Mouse (Mus musculus): Measurements from ENCODE around the gene Cand2. TPM values are rescaled to one million over a fixed set of nuclear protein-coding genes. Genes with fewer than 3 reads are reported as not detected.

Cand2 gene
- polyA plus RNA-seq (2012; rRNA removed): 3.0 and 3.1 TPM in 2 replicates

DNA sequence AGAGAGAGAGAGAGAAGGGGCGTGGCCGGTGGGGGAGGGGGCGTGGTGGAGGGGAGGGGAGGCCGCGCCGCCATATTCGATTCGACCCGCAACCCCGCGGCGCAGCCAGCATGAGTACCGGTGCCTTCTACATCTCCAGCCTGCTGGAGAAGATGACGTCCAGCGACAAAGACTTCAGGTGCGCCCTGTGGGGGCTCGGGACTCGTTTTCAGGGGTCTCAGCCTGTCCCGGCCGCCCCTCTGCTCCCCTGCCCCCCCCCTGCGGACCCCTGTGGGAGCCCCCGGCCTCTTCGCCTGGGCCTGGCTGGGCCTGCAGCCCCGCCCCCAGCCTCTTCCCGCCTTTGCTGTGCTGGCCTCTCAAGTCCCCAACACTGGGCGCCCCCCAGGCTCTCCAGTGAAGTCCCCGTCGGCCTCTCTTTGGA lies at the start of gene Cand2:
TSS of gene Cand2 (plus strand) at position 38 of the 421 bp plus-strand sequence.
- peak within 1 kb of the TSS; percentile 50 for H3K4me3 ChIP-seq (ENCODE audit: insufficient read depth, low read length)
- TF ChIP-seq CTCF (IDR thresholded peaks at IDR 0.05; ENCODE audit: extremely low read depth, insufficient read depth, low read length) (no peak), POLR2A (IDR thresholded peaks at IDR 0.05; ENCODE audit: extremely low read depth, insufficient read depth, low read length) (no peak)
- peaks cover 4% of the 10 kb centered on the region for H3K4me1 ChIP-seq (ENCODE audit: control insufficient read depth, insufficient read depth, low read length)
- no peak within 1 kb of the TSS for H3K27ac ChIP-seq (ENCODE audit: insufficient read depth, low read length)

GRCm38 (mm10) chr6:115727108-115727507 lies 47.2 kb upstream of the Cand2 start:
- Histone ChIP-seq H3K4me1 (ENCODE audit: control insufficient read depth, insufficient read depth, low read length) (no peaks in the 10 kb centered on the region), H3K4me3 (ENCODE audit: insufficient read depth, low read length) (no peak overlapping the region), H3K27ac (ENCODE audit: insufficient read depth, low read length) (no peak overlapping the region)
- no peak for TF ChIP-seq POLR2A (IDR thresholded peaks at IDR 0.05; ENCODE audit: extremely low read depth, insufficient read depth, low read length)
- TF ChIP-seq CTCF (IDR thresholded peaks at IDR 0.05; ENCODE audit: extremely low read depth, insufficient read depth, low read length): peak; percentile 58

- no peaks in the 10 kb centered on the region for H3K4me1 ChIP-seq (ENCODE audit: control insufficient read depth, insufficient read depth, low read length)
- no peak overlapping the region for H3K4me3 ChIP-seq (ENCODE audit: insufficient read depth, low read length)
- H3K27ac ChIP-seq (ENCODE audit: insufficient read depth, low read length): no peak overlapping the region
- no peak for TF ChIP-seq CTCF (IDR thresholded peaks at IDR 0.05; ENCODE audit: extremely low read depth, insufficient read depth, low read length)
These were observed 46.8 kb upstream of the Cand2 start for GRCm38 (mm10) chr6:115727570-115727969.

DNA sequence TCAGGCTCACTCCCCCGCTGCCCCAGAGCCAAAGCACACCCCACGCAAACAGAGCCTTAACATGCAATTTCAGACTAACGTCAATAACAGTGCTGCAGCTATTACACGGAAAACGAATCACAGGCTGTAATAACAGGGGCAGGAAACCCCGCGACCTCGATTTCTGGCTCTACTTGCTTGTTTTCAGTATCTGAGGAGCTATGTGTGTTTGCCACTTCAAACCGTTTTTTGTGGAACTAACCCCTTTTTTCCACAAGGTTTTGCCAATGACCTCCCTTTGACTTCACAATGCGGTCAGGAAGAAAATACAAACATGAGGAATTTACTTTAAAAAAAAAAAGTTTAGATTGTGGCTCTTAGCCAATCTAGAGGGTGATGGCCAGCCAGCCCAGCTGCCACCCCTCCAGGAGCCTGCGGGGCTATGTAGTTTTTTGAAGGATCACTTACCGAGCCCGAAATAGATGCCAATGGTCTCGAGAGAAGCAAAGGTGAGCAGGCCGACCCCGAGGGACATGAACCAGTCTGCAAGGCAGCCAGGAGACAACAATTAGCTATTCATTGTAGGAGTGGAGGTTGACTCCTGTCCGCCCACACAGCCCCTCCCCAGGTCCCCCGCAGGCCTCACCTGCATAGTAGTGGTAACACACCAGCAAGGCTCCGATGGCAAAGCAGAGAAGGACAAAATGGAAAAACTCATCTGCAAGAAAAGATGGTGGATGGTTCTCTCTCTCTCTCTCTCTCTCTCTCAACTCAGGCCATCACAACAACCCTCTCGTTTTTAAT lies 43.6 kb upstream of the Cand2 start:
- Histone ChIP-seq H3K4me3 (ENCODE audit: insufficient read depth, low read length) (no peak overlapping the region), H3K4me1 (ENCODE audit: control insufficient read depth, insufficient read depth, low read length) (no peaks in the 10 kb centered on the region), H3K27ac (ENCODE audit: insufficient read depth, low read length) (no peak overlapping the region)
- no peak for TF ChIP-seq POLR2A (IDR thresholded peaks at IDR 0.05; ENCODE audit: extremely low read depth, insufficient read depth, low read length)
- TF ChIP-seq CTCF (IDR thresholded peaks at IDR 0.05; ENCODE audit: extremely low read depth, insufficient read depth, low read length): no peak

GRCm38 (mm10) chr6:115732341-115732928 lies 41.9 kb upstream of the Cand2 start:
- H3K27ac ChIP-seq (ENCODE audit: insufficient read depth, low read length): no peak overlapping the region

GRCm38 (mm10) chr6:115734909-115735308 lies 39.4 kb upstream of the Cand2 start:
- Histone ChIP-seq H3K27ac (ENCODE audit: insufficient read depth, low read length) (no peak overlapping the region), H3K4me3 (ENCODE audit: insufficient read depth, low read length) (no peak overlapping the region), H3K4me1 (ENCODE audit: control insufficient read depth, insufficient read depth, low read length) (no peaks in the 10 kb centered on the region)
- TF ChIP-seq CTCF (IDR thresholded peaks at IDR 0.05; ENCODE audit: extremely low read depth, insufficient read depth, low read length): peak; percentile 26; the same call in 1 of the 2 replicates
- TF ChIP-seq POLR2A (IDR thresholded peaks at IDR 0.05; ENCODE audit: extremely low read depth, insufficient read depth, low read length): no peak

More at GRCm38 (mm10) chr6:115732341-115732928, 41.9 kb upstream of the Cand2 start:
- no peaks in the 10 kb centered on the region for H3K4me1 ChIP-seq (ENCODE audit: control insufficient read depth, insufficient read depth, low read length)
- TF ChIP-seq POLR2A (IDR thresholded peaks at IDR 0.05; ENCODE audit: extremely low read depth, insufficient read depth, low read length) (no peak), CTCF (IDR thresholded peaks at IDR 0.05; ENCODE audit: extremely low read depth, insufficient read depth, low read length) (no peak)
- H3K4me3 ChIP-seq (ENCODE audit: insufficient read depth, low read length): no peak overlapping the region

DNA sequence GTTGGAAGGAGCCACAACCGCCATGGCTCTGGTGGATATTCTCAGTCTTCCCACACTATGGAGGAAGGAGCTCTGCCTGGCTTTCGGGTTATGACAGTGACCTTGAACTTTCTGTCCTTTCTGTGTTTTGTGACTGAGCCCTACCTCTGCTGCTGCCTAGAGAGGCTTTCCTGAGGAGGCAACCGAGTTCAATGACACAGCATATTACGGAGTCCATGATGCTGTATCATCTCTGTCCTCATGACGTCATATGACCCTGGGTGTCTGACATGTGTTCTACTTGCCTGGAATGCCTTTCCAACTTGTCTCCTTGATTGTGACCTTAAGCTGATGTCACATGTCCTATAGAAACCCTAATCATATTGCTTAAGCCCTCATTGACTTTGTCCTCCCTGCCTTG lies 35.3 kb upstream of the Cand2 start:
- Histone ChIP-seq H3K27ac (ENCODE audit: insufficient read depth, low read length) (no peak overlapping the region), H3K4me3 (ENCODE audit: insufficient read depth, low read length) (no peak overlapping the region), H3K4me1 (ENCODE audit: control insufficient read depth, insufficient read depth, low read length) (no peaks in the 10 kb centered on the region)
- no peak for TF ChIP-seq CTCF (IDR thresholded peaks at IDR 0.05; ENCODE audit: extremely low read depth, insufficient read depth, low read length)
- TF ChIP-seq POLR2A (IDR thresholded peaks at IDR 0.05; ENCODE audit: extremely low read depth, insufficient read depth, low read length): no peak

DNA sequence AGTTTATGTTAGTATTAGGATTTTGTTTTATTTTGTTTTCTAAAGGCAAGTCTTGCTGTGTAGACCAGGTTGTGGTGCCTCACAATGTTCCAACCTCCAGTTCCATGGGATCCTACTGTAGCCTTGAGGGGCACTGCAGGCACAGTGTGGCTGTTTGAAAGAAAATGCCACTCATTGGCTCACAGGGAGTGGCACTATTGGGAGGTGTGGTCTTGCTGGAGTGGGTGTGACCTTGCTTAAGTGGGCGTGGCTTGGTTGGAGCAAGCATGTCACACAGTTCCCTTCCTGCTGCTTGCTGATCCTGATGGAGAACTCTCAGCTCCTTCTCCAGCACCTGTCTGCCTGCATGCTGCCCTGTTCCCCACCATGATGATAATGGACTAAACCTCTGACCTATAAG lies 30.8 kb upstream of the Cand2 start:
- H3K27ac ChIP-seq (ENCODE audit: insufficient read depth, low read length): no peak overlapping the region
- no peak overlapping the region for H3K4me3 ChIP-seq (ENCODE audit: insufficient read depth, low read length)
- no peak for TF ChIP-seq POLR2A (IDR thresholded peaks at IDR 0.05; ENCODE audit: extremely low read depth, insufficient read depth, low read length)
- no peak for TF ChIP-seq CTCF (IDR thresholded peaks at IDR 0.05; ENCODE audit: extremely low read depth, insufficient read depth, low read length)
- H3K4me1 ChIP-seq (ENCODE audit: control insufficient read depth, insufficient read depth, low read length): no peaks in the 10 kb centered on the region

- no peak overlapping the region for H3K4me3 ChIP-seq (ENCODE audit: insufficient read depth, low read length)
- TF ChIP-seq POLR2A (IDR thresholded peaks at IDR 0.05; ENCODE audit: extremely low read depth, insufficient read depth, low read length) (no peak), CTCF (IDR thresholded peaks at IDR 0.05; ENCODE audit: extremely low read depth, insufficient read depth, low read length) (no peak)
- H3K4me1 ChIP-seq (ENCODE audit: control insufficient read depth, insufficient read depth, low read length): no peaks in the 10 kb centered on the region
- H3K27ac ChIP-seq (ENCODE audit: insufficient read depth, low read length): no peak overlapping the region
These were observed 28.0 kb upstream of the Cand2 start for GRCm38 (mm10) chr6:115746326-115746725.

DNA sequence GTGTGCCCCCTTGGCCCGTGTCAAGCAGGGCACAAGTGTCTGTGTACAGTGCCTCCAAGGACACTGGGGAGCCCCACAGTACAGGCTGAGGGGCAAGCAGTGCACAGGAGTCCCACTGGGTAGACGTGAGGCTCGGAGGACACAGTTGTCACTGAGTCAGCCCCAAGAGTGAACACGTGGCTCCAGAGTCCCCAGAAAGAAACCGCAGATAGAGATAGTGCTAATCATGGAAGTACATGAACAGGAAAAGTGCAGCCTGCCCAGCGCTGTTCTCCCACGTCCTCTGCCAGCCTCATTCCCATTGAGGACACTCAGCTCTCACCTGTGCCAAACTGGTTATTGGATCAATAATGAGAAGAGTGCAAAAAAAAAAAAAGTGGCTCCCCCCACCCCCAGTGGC lies 18.8 kb upstream of the Cand2 start:
- H3K4me3 ChIP-seq (ENCODE audit: insufficient read depth, low read length): no peak overlapping the region
- no peaks in the 10 kb centered on the region for H3K4me1 ChIP-seq (ENCODE audit: control insufficient read depth, insufficient read depth, low read length)

More for the DNA sequence above, 18.8 kb upstream of the Cand2 start:
- TF ChIP-seq CTCF (IDR thresholded peaks at IDR 0.05; ENCODE audit: extremely low read depth, insufficient read depth, low read length): no peak
- TF ChIP-seq POLR2A (IDR thresholded peaks at IDR 0.05; ENCODE audit: extremely low read depth, insufficient read depth, low read length): no peak
- H3K27ac ChIP-seq (ENCODE audit: insufficient read depth, low read length): no peak overlapping the region

Data from cortical plate, adult 2 months (tissue).